Mouse (Mus musculus) myocyte (in vitro differentiated cells): Measurements from ENCODE around the gene Gng7. TPM values are rescaled to one million over a fixed set of nuclear protein-coding genes. Genes with fewer than 3 reads are reported as not detected.

Experiments used
- H3K27me3 ChIP-seq: one replicate; pipeline ENCODE4 v1.6.1; 2011; ENCODE audit not compliant: control insufficient read depth, insufficient read depth, insufficient read length
- H3K36me3 ChIP-seq: one replicate; pipeline ENCODE4 v1.6.1; 2011; ENCODE audit not compliant: control insufficient read depth, insufficient read depth
- H3K4me2 ChIP-seq: one replicate; pipeline ENCODE4 v1.6.1; 2011; ENCODE audit warnings: low read depth, control low read depth
- H3K4me3 ChIP-seq: one replicate; pipeline ENCODE4 v1.5.1; 2011; ENCODE audit warnings: mild to moderate bottlenecking, control low read depth, moderate library complexity
- H3K79me2 ChIP-seq: one replicate; pipeline ENCODE4 v1.6.1; 2011; ENCODE audit not compliant: control insufficient read depth, insufficient read depth
- H3ac ChIP-seq: one replicate; pipeline ENCODE4 v1.6.1; 2011; ENCODE audit not compliant: control insufficient read depth, insufficient read length
- CEBPB ChIP-seq: IDR thresholded peaks from 2 replicates; pipeline ENCODE4 v1.6.1; 2011; ENCODE audit warnings: mild to moderate bottlenecking, moderate library complexity; ENCODE audit not compliant: poor library complexity, insufficient read depth, severe bottlenecking
- E2F4 ChIP-seq: IDR thresholded peaks from one replicate; pipeline ENCODE4 v1.6.1; 2011; ENCODE audit warnings: mild to moderate bottlenecking, control low read depth, moderate library complexity; ENCODE audit not compliant: insufficient read depth
- MAX ChIP-seq: IDR thresholded peaks from one replicate; pipeline ENCODE4 v1.6.1; 2011; ENCODE audit warnings: low read depth, mild to moderate bottlenecking, control low read depth
- MYOD1 ChIP-seq, 3 experiments: IDR thresholded peaks; one replicate each; pipeline ENCODE4 v1.6.1; 2011; ENCODE audit warnings: control low read depth in 2 of 3, low read depth in 2 of 3, mild to moderate bottlenecking in 2 of 3, moderate library complexity in 1 of 3; ENCODE audit not compliant: insufficient read length in 2 of 3, control insufficient read depth in 1 of 3
- MYOG ChIP-seq, 3 experiments: IDR thresholded peaks; one replicate each; pipeline ENCODE4 v1.6.1; 2011; ENCODE audit warnings: control low read depth in 2 of 3, low read depth in 2 of 3, mild to moderate bottlenecking in 2 of 3; ENCODE audit not compliant: insufficient read length in 2 of 3, control insufficient read depth in 1 of 3, insufficient read depth in 1 of 3
- POLR2A ChIP-seq: IDR thresholded peaks from one replicate; pipeline ENCODE4 v1.6.1; 2011; ENCODE audit warnings: low read depth, mild to moderate bottlenecking, control low read depth, moderate library complexity; ENCODE audit not compliant: insufficient read length
- POLR2AphosphoS2 ChIP-seq: IDR thresholded peaks from one replicate; pipeline ENCODE4 v1.6.1; 2011; ENCODE audit warnings: low read depth, control low read depth; ENCODE audit not compliant: insufficient read length
- REST ChIP-seq: IDR thresholded peaks from one replicate; pipeline ENCODE4 v1.6.1; 2011; ENCODE audit warnings: mild to moderate bottlenecking, control low read depth, moderate library complexity; ENCODE audit not compliant: insufficient read depth, insufficient read length
- SRF ChIP-seq: IDR thresholded peaks from one replicate; pipeline ENCODE4 v1.6.1; 2011; ENCODE audit warnings: low read depth; ENCODE audit not compliant: control insufficient read depth, insufficient read length
- TCF12 ChIP-seq: IDR thresholded peaks from one replicate; pipeline ENCODE4 v1.6.1; 2011; ENCODE audit warnings: mild to moderate bottlenecking, control low read depth; ENCODE audit not compliant: poor library complexity, insufficient read depth, severe bottlenecking
- TCF3 ChIP-seq: IDR thresholded peaks from one replicate; pipeline ENCODE4 v1.6.1; 2011; ENCODE audit warnings: low read depth, control low read depth; ENCODE audit not compliant: insufficient read length
- USF1 ChIP-seq: IDR thresholded peaks from one replicate; pipeline ENCODE4 v1.6.1; 2011; ENCODE audit warnings: low read depth, mild to moderate bottlenecking, control low read depth, moderate library complexity
- polyA plus RNA-seq: library from polyadenylated mRNA; unstranded; fragments of >200 nt; fragmentation: generic; extraction: Trizol; gene quantifications from one replicate; pipeline ENCODE4 v1.2.1, GENCODE M21; 2012; ENCODE audit warnings: missing spikeins

Gene Gng7
- polyA plus RNA-seq, 1 experiment = 0.47 TPM

DNA sequence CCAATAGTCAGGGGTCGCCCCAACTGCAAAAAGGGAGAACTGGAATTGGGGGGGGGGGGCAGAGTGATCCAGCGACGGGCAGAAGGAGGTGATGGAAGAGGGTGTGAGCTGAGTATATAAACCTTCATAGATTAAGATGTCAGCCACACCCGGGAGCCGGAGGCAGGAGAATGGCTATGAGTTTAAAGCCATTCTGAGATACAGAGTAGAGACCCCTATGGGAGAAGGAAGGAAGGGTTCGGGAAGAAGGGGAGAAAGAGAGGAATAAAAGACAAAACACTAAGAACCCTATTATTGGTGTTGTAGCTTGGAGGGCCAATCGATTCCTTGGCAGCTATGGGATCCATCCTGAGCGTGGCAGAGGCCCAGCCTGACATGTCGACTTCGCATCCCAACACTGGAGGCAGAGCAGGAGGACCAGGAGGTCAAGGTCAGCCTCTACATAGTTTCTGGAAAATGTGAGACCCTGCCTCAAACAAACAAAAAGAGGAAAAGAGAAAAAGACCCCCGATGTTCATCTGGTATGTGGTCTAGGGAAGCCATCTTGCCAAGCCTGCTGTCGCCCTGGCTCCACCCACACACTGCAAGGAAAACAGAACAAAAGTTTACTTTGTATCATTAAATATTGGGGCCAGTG is 11.0 kb upstream of the Gng7 start, which contains the start of gene Diras1:
Gene Diras1 (minus strand): TSS at position 24 of the 637 bp plus-strand sequence.
- no peak within 1 kb of the TSS for H3K4me2 ChIP-seq
- no peaks in the 10 kb centered on the region for H3K79me2 ChIP-seq
- H3K36me3 ChIP-seq = no peaks in the 10 kb centered on the region
- no peak within 1 kb of the TSS for H3ac ChIP-seq
- no peak within 1 kb of the TSS for H3K4me3 ChIP-seq
- no peaks in the 10 kb centered on the region for H3K27me3 ChIP-seq
- TF ChIP-seq MYOG (IDR thresholded peaks at IDR 0.05; ENCODE audit: control insufficient read depth in 1 of 3, insufficient read depth in 1 of 3, insufficient read length in 2 of 3, low read depth in 2 of 3) (no peak), MAX (no peak), USF1 (no peak)

DNA sequence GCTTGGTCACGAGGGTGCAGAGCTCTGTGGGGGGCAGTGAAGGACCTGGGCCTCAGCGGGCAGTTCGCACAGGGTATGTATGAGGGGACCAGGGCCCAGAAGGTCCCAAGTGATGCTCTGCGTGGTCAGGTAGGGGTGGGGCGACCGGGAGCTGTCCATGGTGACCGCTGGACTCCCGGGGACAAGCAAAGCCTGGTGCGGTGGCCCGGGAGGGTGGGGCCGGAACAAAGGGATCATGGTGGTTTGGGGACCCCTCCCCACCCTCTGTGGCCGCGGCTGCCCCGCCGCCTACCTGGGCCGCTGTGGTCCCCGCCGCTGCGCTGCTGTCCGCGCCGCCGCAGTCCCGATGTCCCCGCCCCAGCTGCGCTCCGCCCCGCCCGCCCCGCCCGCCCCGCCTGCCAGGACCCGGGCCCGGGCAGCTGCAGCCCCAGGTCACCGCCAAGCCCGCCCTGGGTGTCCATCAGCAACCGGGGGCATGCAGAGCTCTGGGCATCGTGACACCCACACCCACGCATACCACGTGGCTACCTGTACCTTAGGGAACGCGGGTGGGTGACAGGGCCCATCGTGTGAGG is 10.4 kb upstream of the Gng7 start:
- TF ChIP-seq REST = peak; percentile 84
- no peak for TF ChIP-seq E2F4
- Histone ChIP-seq H3K4me3 (no peak overlapping the region), H3K79me2 (no peaks in the 10 kb centered on the region), H3K27me3 (no peaks in the 10 kb centered on the region), H3K4me2 (no peak overlapping the region), H3K36me3 (no peaks in the 10 kb centered on the region), H3ac (no peak overlapping the region)

DNA sequence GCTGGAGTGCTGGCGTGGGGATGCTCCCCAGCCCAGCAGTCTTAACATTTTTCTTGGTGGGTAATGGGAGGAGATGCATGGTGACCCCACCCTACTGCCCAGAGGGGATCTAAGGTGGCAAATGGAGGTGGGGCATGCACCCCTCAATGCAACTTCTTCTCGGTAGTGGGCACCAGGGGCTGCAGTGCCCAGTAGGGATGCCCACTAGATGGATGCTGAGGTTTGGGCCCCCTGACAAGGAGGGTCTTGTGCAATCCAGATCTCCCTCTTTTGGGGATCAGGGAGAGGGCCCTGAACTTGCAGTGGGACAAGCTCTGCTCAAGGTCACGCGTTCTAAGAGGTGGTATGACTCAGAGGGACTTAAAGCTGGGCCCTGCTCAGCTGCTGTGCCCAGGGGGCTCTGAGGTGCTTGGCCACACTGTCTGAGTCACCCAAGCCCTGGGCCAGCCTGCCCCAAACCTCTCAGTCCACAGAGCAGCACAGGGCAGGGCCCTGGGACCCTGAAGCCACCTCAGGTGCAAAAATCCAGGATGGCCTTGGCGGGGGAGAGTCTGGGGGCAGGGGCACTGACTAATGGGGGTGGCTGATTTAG is 9.7 kb upstream of the Gng7 start:
- H3K27me3 ChIP-seq = no peaks in the 10 kb centered on the region
- H3K4me2 ChIP-seq = no peak overlapping the region

GRCm38 (mm10) chr10:81022744-81023143 is 8.0 kb upstream of the Gng7 start:
- no peaks in the 10 kb centered on the region for H3K79me2 ChIP-seq
- H3K36me3 ChIP-seq = no peaks in the 10 kb centered on the region
- no peak overlapping the region for H3ac ChIP-seq
- no peak for TF ChIP-seq USF1
- TF ChIP-seq REST = no peak
- TF ChIP-seq SRF = no peak
- no peak for TF ChIP-seq POLR2A
- no peak for TF ChIP-seq MAX
- TF ChIP-seq TCF3 = no peak
- TF ChIP-seq E2F4 = no peak
- TF ChIP-seq MYOG (IDR thresholded peaks at IDR 0.05; ENCODE audit: control insufficient read depth in 1 of 3, insufficient read depth in 1 of 3, insufficient read length in 2 of 3, low read depth in 2 of 3) = no peak
- no peak for TF ChIP-seq POLR2AphosphoS2
- no peak for TF ChIP-seq TCF12
- TF ChIP-seq MYOD1 (IDR thresholded peaks at IDR 0.05; ENCODE audit: control insufficient read depth in 1 of 3, insufficient read length in 2 of 3, low read depth in 2 of 3) = no peak
- no peak for TF ChIP-seq CEBPB
- no peaks in the 10 kb centered on the region for H3K27me3 ChIP-seq
- H3K4me2 ChIP-seq = no peak overlapping the region
- H3K4me3 ChIP-seq = no peak overlapping the region

More for the DNA sequence above, 9.7 kb upstream of the Gng7 start:
- H3K4me3 ChIP-seq = no peak overlapping the region
- H3ac ChIP-seq = no peak overlapping the region
- TF ChIP-seq CEBPB (no peak), POLR2A (no peak), MAX (no peak)
- no peaks in the 10 kb centered on the region for H3K79me2 ChIP-seq
- no peaks in the 10 kb centered on the region for H3K36me3 ChIP-seq

GRCm38 (mm10) chr10:81021547-81022110 is 6.9 kb upstream of the Gng7 start:
- no peaks in the 10 kb centered on the region for H3K36me3 ChIP-seq
- no peaks in the 10 kb centered on the region for H3K27me3 ChIP-seq
- no peaks in the 10 kb centered on the region for H3K79me2 ChIP-seq
- H3K4me3 ChIP-seq = no peak overlapping the region
- H3K4me2 ChIP-seq = peak overlapping the region; percentile 22
- no peak for TF ChIP-seq MYOG (IDR thresholded peaks at IDR 0.05; ENCODE audit: control insufficient read depth in 1 of 3, insufficient read depth in 1 of 3, insufficient read length in 2 of 3, low read depth in 2 of 3)
- TF ChIP-seq POLR2A = no peak
- no peak for TF ChIP-seq SRF
- no peak for TF ChIP-seq MYOD1 (IDR thresholded peaks at IDR 0.05; ENCODE audit: control insufficient read depth in 1 of 3, insufficient read length in 2 of 3, low read depth in 2 of 3)
- TF ChIP-seq REST = no peak
- TF ChIP-seq TCF12 = no peak
- TF ChIP-seq TCF3 = no peak
- no peak for TF ChIP-seq CEBPB
- no peak for TF ChIP-seq USF1
- TF ChIP-seq E2F4 = no peak
- TF ChIP-seq MAX = no peak
- no peak for TF ChIP-seq POLR2AphosphoS2
- H3ac ChIP-seq = no peak overlapping the region
